Mouse (Mus musculus) G1E (cell line): Measurements from ENCODE around the gene Gm4969.

Experiments
- CTCF ChIP-seq: IDR thresholded peaks from 2 replicates; pipeline ENCODE4 v1.5.1; 2012; ENCODE audit warnings: low read depth, low read length, inconsistent platforms, mixed read lengths
- GATA1 ChIP-seq: IDR thresholded peaks from 2 replicates; pipeline ENCODE4 v1.6.1; 2012; ENCODE audit warnings: borderline replicate concordance, low read length, inconsistent platforms, mixed read lengths
- GATA2 ChIP-seq: IDR thresholded peaks from 2 replicates; pipeline ENCODE4 v1.6.1; 2012; ENCODE audit warnings: low read depth, low read length, inconsistent platforms, borderline replicate concordance
- TAL1 ChIP-seq: conservative IDR thresholded peaks from 2 replicates; pipeline ENCODE4 v1.6.1; 2012; ENCODE audit warnings: low read depth, low read length, inconsistent platforms, mixed read lengths

DNA sequence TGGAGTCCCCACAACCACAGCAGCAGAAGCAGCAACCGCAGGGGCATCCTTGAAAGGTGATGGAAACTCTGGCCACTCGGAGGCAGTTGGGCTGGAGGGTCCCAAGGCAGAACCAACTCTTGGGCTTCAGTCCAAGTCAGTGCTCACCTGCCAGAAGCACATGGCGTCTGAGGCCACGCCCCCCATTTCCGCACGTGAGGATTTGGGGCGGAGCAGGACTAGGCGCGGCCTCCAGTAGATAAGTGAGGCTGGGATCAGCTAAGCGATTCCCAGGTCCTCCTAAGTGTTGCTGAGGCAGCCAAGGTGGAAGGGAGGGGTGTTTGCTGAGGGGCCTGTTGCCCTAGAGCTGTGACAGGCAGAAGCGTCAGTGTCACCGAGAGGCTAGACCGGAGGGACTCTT is 46.8 kb upstream of the Gm4969 start:
- TF ChIP-seq CTCF (no peak), TAL1 (no peak), GATA1 (no peak), GATA2 (no peak)
